Mouse (Mus musculus) adrenal gland, adult 18-20 months (tissue): ENCODE data around the gene Twsg1. TPM values are rescaled to one million over a fixed set of nuclear protein-coding genes. Genes with fewer than 3 reads are reported as not detected.
"Not testable (repeated sequence)": the region's sequence is repeated elsewhere in the genome, so short reads cannot be mapped to it uniquely, and the experiment has no call there.

ENCODE experiments used
- DNase-seq, 2 experiments: peaks; one replicate each; pipeline ENCODE4 v3.0.0; 2021 to 2022; ENCODE audit warnings: low spot score in 2 of 2
- long read RNA-seq, 2 experiments: library from polyadenylated mRNA; stranded (forward); transcript quantifications; one replicate each; pipeline ENCODE4 v2.0.0; 2021
- total RNA-seq, 2 experiments: library from RNA; stranded (reverse); gene quantifications; 1 replicate in 1 of 2; 2 replicates in 1 of 2; pipeline ENCODE4 v1.2.3; 2021

Gene Twsg1
- 10 to 100 TPM; 90.4 to 99.9 TPM for total RNA-seq
- long read RNA-seq, experiment 1, full-length matches to known transcripts = 67 of 70 reads
- long read RNA-seq, experiment 1, partial matches to known transcripts = 2 of 70 reads
- long read RNA-seq, experiment 1, other reads (novel, unspliced or antisense) = 1 of 70 reads
- long read RNA-seq, experiment 2, full-length matches to known transcripts = 42 of 55 reads
- long read RNA-seq, experiment 2, partial matches to known transcripts = 2 of 55 reads
- long read RNA-seq, experiment 2, other reads (novel, unspliced or antisense) = 11 of 55 reads

DNA sequence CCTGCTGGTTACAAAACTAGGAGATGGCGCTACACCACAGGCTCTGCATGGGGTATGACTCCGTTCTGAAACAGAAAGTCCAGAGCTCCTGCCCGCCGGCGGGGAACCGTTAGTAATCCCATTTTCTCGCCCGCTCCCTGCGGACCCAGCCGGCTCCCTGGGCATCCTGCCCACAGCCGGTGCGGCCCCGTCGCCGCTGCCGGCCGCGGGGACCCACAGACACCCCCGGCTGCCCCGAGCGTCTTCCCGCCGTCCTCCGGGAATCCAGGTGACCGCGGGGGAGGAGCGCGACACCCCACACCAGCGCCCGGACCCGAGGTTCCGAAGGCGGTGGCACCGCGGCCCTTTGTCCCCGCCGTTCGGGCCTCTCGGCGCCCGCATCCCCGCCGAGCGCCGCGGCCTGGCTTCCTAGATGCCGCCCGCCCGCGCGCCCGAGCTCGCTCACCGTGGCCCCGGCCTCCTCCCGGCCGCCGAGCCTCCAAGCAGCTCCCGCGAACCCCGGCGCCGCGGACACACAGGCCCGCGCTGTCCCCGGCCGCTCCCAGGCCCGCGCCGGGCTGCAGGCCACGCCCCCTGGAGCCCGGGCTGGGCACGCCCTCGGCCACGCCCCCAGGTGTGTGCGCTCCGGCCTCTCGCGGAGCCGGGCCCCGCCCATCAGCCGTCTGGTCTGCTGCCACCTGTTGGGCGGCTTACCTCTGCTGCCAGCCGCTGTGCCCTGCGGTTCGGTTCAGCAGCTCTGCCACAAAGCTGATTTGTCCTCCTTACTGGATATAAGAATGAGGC is at the start of gene Twsg1:
Twsg1 (minus strand) TSS at position 605 of the 783 bp plus-strand sequence.
- peak; percentile 97 for DNase-seq

DNA sequence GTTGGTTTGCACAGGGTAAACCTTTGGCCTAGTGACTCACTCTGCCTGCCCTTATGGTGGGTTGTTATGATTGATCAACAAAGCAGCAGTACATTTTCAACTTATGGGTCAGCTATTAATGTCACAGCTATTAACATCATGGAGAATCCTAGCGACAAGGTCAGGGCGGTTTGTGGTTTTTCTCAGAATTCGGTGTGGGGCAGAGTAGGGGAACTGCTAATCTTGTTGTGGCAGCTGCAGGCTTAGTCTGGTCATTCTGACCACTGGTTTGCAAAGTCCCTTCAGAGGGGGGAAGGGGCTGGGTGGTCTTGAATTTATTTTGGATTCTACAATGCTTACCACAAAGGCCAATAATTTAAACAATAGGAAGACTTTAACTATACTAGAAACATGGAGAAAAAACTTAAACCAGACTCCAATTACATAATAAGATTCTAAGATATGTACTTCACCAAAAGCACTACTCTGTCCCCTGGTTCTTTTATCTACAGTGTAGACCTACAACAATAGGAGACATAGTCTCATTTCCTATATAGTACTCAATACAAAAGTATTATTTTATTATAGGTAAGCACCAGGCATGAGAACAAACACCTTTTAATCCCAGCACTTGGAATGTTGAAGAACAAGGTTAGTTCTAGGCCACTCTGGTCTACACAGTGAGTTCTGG is 37.3 kb upstream of the Twsg1 start:
- DNase-seq = no peak

DNA sequence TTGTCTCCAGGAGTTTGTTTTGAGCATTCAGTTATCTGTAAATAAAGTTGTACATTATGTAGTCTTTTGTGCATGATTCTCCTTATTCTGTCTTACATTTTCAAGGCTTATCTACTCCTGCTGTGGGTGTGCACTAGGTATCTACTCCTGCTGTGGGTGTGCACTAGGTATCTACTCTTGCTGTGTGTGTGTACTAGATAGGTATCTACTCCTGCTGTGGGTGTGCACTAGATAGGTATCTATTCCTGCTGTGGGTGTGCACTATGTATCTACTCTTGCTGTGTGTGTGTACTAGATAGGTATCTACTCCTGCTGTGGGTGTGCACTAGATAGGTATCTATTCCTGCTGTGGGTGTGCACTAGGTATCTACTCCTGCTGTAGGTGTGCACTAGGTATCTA is 25.7 kb upstream of the Twsg1 start:
- not testable (repeated sequence) for DNase-seq

DNA sequence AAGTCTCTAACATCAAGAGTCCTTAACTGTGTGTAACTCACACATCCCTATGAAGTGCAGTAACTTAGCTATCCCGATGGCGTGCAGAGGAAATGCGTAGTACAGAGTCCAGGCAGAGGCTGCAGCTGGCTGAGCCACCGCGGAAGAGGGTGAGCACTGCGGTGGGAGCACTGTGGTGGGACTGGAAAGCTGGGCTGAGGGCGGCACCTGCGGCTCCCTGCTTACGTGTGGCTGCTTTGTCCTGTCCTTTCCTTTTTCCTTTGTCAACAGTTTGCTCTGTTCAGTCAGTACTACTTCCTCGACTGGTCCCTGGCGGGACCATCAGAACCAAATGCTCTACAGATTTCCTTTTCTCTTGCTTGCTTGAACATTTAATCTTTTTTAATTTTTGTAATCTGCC is 16.7 kb upstream of the Twsg1 start:
- DNase-seq = no peak

DNA sequence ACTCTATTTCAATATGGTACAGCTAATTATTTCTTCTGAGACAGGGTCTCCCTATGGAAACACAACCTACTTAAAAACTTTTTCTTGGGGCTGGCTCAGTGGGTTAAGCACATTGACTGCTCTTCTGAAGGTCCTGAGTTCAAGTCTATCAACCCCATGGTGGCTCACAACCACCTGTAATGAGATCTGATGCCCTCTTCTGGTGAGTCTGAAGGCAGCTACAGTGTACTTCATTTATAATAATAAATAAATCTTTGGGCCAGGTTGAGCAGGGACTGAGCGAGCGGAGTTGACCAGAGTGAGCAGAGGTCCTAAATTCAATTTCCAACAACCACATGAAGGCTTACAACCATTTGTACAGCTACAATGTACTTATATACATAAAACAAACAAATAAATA is 11.2 kb upstream of the Twsg1 start:
- DNase-seq = no peak

- DNase-seq = no peak
Measured at GRCm38 (mm10) chr17:65961606-65962136, 10.6 kb upstream of the Twsg1 start.

- no peak for DNase-seq
Measured at GRCm38 (mm10) chr17:65959011-65959410, 8.0 kb upstream of the Twsg1 start.

DNA sequence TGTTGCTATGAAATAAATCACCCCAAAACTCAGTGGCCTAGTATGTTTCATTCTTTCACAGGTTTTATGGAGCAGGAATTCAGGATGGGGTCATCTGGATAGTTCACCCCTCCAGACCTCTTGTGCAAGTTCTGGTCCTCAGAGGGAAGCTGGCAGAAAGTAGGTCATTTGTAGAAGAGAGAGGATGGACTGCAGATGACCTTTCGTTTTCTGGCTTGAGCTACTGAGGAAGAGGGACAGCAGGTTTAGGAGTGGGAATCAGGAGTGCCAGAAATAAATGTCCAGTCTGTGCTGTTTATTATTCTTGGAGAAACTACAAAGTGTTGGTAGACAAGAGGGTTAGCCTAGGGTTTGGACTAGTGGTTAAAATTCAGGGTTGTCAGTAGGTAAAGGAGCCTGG is 7.3 kb upstream of the Twsg1 start:
- no peak for DNase-seq

- DNase-seq = no peak
Measured at GRCm38 (mm10) chr17:65957782-65958325, 6.8 kb upstream of the Twsg1 start.

GRCm38 (mm10) chr17:65956993-65957781 is 6.2 kb upstream of the Twsg1 start:
- DNase-seq = peak; percentile 51 to 58

DNA sequence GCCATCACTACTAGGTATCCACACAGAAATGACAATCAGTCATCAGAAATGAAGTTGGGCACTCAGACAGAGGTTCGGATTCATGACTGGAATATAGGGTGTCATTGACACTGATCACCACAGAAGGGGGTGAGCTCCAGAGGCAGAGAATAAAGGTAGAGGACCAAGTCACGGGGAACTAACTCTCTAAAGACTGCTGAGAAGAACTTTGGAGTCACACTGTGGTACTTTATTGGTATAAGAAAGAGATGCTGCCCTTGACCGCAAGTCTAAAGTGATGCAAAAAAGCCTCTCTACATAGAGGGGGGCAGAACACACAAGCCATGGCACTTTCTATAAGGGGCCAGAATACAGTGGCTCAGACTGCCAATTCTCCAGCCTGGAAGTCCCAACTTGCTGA is 5.1 kb upstream of the Twsg1 start:
- no peak for DNase-seq

- no peak for DNase-seq
Measured at GRCm38 (mm10) chr17:65953959-65954358, 2.9 kb upstream of the Twsg1 start.

DNA sequence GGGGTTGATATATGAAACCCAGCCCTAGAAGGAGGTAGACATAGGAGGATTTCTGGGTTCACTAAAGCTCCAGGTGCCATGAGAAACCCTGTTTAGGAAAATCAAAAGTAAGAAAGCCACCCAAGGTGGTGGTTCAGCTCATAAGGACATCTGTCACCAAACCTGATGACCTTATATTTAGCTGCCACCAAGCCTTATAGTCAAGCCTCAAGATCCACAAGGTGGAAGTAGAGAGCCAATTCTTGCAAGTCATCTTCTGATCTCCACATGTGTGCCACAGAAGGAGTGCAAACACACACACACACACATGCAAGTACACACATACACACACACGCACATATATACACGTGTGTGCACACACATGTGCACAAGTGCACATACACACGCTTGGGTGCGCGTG is 1.1 kb upstream of the Twsg1 start:
- no peak for DNase-seq

- no peak for DNase-seq
Measured at GRCm38 (mm10) chr17:65950183-65950582, 843 bp downstream of the Twsg1 start.

DNA sequence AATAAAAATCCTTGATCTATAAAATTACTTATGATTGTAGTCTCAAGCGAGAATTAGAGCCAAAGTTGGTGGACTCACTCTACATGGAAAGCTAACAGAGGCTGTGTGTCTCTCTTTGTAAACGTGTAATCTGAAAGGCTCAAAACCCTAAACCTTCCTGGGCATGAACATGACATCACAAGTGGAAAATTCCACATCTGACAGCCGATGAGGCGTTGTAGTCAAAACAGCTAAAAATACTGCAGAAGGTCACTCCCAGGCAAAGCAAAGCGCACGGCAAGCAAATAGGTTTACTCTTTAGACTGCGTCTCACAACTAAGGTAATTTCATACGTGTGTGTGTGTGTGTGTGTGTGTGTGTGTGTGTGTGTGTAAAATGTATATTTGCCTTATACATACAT is 3.7 kb downstream of the Twsg1 start:
- no peak for DNase-seq

- DNase-seq = no peak
Measured at GRCm38 (mm10) chr17:65945420-65945819, 5.6 kb downstream of the Twsg1 start.

DNA sequence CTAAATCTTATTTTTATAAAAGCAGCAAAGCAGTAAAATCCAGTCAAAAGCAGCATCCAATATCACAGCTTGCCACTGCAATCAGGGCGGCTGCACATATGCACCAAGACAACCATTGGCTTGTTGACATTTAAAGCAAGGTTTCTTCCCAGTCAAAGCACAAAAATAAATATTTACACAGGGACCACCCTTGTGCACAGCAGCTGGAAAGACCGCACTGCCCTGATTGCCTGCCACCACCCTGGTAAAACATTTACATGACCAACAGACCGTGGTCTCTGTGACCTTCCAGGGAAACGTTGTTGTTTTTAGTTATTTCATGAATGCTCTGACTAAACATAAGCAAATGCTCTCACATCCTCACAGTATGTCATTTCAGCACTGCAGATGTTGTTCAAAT is 8.6 kb downstream of the Twsg1 start:
- no peak for DNase-seq

DNA sequence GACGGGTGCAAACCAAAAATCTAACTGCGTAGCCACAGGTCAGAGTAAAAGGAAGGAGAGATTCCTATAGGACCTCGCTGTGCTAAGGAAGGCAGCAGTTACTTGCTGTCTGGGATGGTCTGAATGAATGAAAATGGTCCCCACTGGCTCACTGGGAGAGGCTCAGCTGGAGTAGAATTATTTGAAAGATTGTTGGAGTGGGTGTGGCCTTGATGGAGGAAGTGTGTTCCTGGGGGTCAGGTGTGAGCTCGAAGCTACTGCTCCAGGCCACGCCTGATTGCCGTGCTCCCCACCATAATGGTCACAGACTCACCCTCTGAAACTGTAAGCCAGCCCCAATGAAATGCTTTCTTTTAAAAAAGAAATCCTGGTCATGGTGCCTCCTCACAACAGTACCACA is 9.8 kb downstream of the Twsg1 start:
- no peak for DNase-seq

DNA sequence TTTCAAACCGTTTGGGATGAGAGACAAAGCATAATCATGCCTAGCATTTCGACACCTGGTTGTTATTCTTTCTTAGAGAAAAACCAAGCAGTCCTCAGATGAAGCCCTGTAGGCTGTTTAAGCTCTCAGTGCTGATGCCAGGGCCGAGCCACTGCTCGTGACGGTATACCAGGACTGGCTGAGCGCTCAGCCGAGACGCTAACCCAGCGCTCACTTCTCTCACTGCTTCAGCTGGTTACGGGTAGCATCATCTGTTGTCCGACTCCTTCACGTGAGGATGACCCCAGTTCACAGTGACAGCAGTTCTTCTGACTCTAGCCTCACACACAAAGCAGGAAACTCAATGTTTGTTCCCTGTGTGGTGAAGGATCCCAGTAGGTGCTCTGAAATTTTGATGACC is 10.8 kb downstream of the Twsg1 start:
- DNase-seq = no peak

GRCm38 (mm10) chr17:65939461-65940192 is 11.4 kb downstream of the Twsg1 start:
- DNase-seq = no peak
